Mouse (Mus musculus): ENCODE data around the gene BC024978.

Gene BC024978

GRCm38 (mm10) chr7:27178324-27179216 lies 17.0 kb upstream of the BC024978 start, which contains the start of gene Rab4b:
TSS of gene Rab4b (minus strand) at chr7:27178896.
- peak; percentile 99 for DNase-seq

GRCm38 (mm10) chr7:27179217-27179918 lies 16.2 kb upstream of the BC024978 start:
- DNase-seq: no peak

GRCm38 (mm10) chr7:27180036-27180435 lies 15.5 kb upstream of the BC024978 start:
- DNase-seq: no peak

- DNase-seq: no peak
Observed at GRCm38 (mm10) chr7:27180837-27181695, 14.5 kb upstream of the BC024978 start, which contains the start of the genes Gm21983 and Mia. TSS of gene Gm21983 (minus strand) at chr7:27181086. TSS of gene Mia (minus strand) at chr7:27181157.

- DNase-seq: no peak
Observed at GRCm38 (mm10) chr7:27182498-27182897, 13.1 kb upstream of the BC024978 start.

GRCm38 (mm10) chr7:27184964-27185363 lies 10.6 kb upstream of the BC024978 start:
- peak; percentile 62 for DNase-seq

GRCm38 (mm10) chr7:27185986-27186385 lies 9.6 kb upstream of the BC024978 start:
- no peak for DNase-seq

GRCm38 (mm10) chr7:27189271-27189931 lies 6.2 kb upstream of the BC024978 start:
- DNase-seq: no peak

- DNase-seq: no peak
Observed at GRCm38 (mm10) chr7:27192434-27192833, 3.1 kb upstream of the BC024978 start.

- no peak for DNase-seq
Observed at GRCm38 (mm10) chr7:27193731-27194130, 1.9 kb upstream of the BC024978 start.

GRCm38 (mm10) chr7:27197136-27197535 lies 1.6 kb downstream of the BC024978 start:
- no peak for DNase-seq

- no peak for DNase-seq
Observed at GRCm38 (mm10) chr7:27197634-27198033, 2.1 kb downstream of the BC024978 start.

GRCm38 (mm10) chr7:27198355-27198754 lies 2.8 kb downstream of the BC024978 start:
- DNase-seq: no peak

GRCm38 (mm10) chr7:27198779-27199178 lies 3.2 kb downstream of the BC024978 start:
- DNase-seq: no peak

GRCm38 (mm10) chr7:27203730-27204449 lies 8.3 kb downstream of the BC024978 start:
- peak; percentile 4 for DNase-seq

- DNase-seq: no peak
Observed at GRCm38 (mm10) chr7:27212626-27213025, 17.0 kb downstream of the BC024978 start.

- DNase-seq: no peak
Observed at GRCm38 (mm10) chr7:27218586-27218985, 23.0 kb downstream of the BC024978 start.

- no peak for DNase-seq
Observed at GRCm38 (mm10) chr7:27219937-27220336, 24.4 kb downstream of the BC024978 start.

- DNase-seq: no peak
Observed at GRCm38 (mm10) chr7:27221939-27222338, 26.4 kb downstream of the BC024978 start.

GRCm38 (mm10) chr7:27222538-27222937 lies 27.0 kb downstream of the BC024978 start:
- DNase-seq: no peak

- no peak for DNase-seq
Observed at GRCm38 (mm10) chr7:27224877-27225575, 29.4 kb downstream of the BC024978 start.

All from thymus, postnatal 14 days (tissue).